Mouse (Mus musculus) brain, embryonic 14.5 days (tissue): ENCODE data around the gene 1110002E22Rik.

ENCODE experiments used
- CTCF ChIP-seq: fragments of 200-500 bp; IDR thresholded peaks from 2 replicates; pipeline ENCODE4 v1.5.1; 2012; ENCODE audit warnings: inconsistent platforms, mild to moderate bottlenecking, moderate library complexity, borderline replicate concordance; ENCODE audit not compliant: insufficient read depth, insufficient read length; ENCODE audit errors: extremely low read depth
- POLR2A ChIP-seq: fragments of 200-500 bp; IDR thresholded peaks from 2 replicates; pipeline ENCODE4 v1.6.1; 2012; ENCODE audit warnings: mild to moderate bottlenecking, inconsistent platforms, borderline replicate concordance; ENCODE audit not compliant: poor library complexity, insufficient read depth, insufficient read length, severe bottlenecking; ENCODE audit errors: extremely low read depth

DNA sequence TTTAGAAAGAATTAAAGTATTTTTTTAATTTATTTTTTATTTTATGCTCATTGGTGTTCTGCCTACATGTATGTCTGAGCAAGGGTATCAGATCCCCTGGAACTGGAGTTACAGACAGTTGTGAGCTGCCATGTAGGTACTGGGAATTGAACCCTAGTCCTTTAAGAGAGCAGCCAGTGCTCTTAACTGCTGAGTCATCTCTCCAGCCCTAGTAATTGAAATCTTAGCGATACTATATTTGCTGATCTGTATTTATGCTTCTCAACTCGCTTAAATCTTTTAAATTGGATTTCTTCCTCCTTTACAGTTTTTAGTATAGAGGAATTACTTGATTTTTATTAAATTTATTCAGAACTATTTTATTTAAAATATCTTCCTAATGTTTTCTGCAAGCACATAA lies 23.9 kb upstream of the 1110002E22Rik start:
- TF ChIP-seq CTCF (no peak), POLR2A (no peak)
